ENCODE assay signal across 24 mouse cellular contexts in the genomic region with DNA sequence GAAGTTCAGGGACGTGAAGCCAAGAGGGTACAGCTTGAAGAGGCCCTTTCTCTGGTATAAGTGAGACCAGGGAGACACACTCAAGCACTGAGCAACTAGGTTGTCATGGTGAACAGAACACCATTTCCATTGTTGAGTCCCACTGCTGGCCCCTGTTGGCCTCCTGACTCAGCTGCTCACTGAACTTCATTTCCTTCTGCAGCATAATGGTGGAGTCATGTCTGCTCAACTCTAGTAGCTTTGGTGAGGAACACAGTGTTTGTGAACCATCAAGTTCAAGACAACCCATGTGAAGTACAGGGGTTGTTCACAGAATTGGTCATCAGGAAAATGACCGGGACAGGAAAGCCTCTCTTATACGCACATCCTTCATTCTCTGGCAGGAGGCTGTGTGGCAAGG. TPM values are rescaled to one million over a fixed set of nuclear protein-coding genes. Genes with fewer than 3 reads are reported as not detected.
"Had no signal": no experiment of that assay in that cellular context is flagged by ENCODE, and none has a peak within 500 bp of the region (broad histone marks: within the 10 kb centered on the region; RNA-seq: fewer than 3 reads in every experiment).

A gene (minus strand): TSS at position 101 of the 400 bp plus-strand sequence.

- H3K36me3 ChIP-seq: neural tube, embryonic 12.5 days; stomach, embryonic 15.5 days had no signal

- H3K9ac ChIP-seq: neural tube, embryonic 12.5 days; neural tube, embryonic 13.5 days; neural tube, embryonic 15.5 days; stomach, embryonic 15.5 days had no signal

- H3K27me3 ChIP-seq: neural tube, embryonic 12.5 days; neural tube, embryonic 13.5 days; neural tube, embryonic 15.5 days; stomach, embryonic 15.5 days had no signal

- H3K27ac ChIP-seq: neural tube, embryonic 12.5 days; neural tube, embryonic 13.5 days; neural tube, embryonic 15.5 days; stomach, embryonic 15.5 days; stomach, postnatal 0 days had no signal

- H3K4me1 ChIP-seq: neural tube, embryonic 12.5 days; neural tube, embryonic 13.5 days; neural tube, embryonic 15.5 days; stomach, embryonic 15.5 days had no signal

- DNase-seq: retina, postnatal 1 day; right cerebral cortex, adult 18-20 months; right cerebral cortex, postnatal 14 days; right cerebral cortex, postnatal 25 days; right cerebral cortex, postnatal 4 days; spleen, adult 18-20 months; thymus, adult 18-20 months; thymus, adult 2 months; thymus, postnatal 14 days; thymus, postnatal 25 days; thymus, postnatal 36 days; thymus, postnatal 4 days had no signal

- H3K4me2 ChIP-seq: neural tube, embryonic 12.5 days; neural tube, embryonic 13.5 days; neural tube, embryonic 15.5 days; stomach, embryonic 15.5 days had no signal

- H3K9me3 ChIP-seq: neural tube, embryonic 12.5 days; neural tube, embryonic 13.5 days; neural tube, embryonic 15.5 days; stomach, embryonic 15.5 days had no signal

- H3K4me3 ChIP-seq: neural tube, embryonic 12.5 days; neural tube, embryonic 13.5 days; neural tube, embryonic 15.5 days; stomach, embryonic 15.5 days had no signal

RNA-seq across cellular contexts. Expression of the gene that starts here (rescaled TPM):
- total RNA-seq: neutrophil, adult 5-6 weeks had no signal
- polyA plus RNA-seq: neural tube, embryonic 11.5 days; neural tube, embryonic 12.5 days; neural tube, embryonic 13.5 days; neural tube, embryonic 14.5 days; neural tube, embryonic 15.5 days; small intestine, adult 2 months; stomach, embryonic 14.5 days; stomach, embryonic 15.5 days; stomach, embryonic 16.5 days; stomach, postnatal 0 days; thymus, postnatal 0 days had no signal
